Mouse (Mus musculus) cerebellum, adult 2 months (tissue): ENCODE measurements around the gene Muc1. TPM values are rescaled to one million over a fixed set of nuclear protein-coding genes. Genes with fewer than 3 reads are reported as not detected.
A peak's percentile ranks its signal among the peaks of the same experiment; 100 is the strongest.

Source experiments
- DNase-seq, 2 experiments: peaks; one replicate each; pipeline ENCODE4 v3.0.0; 2021
- H3K27ac ChIP-seq: fragments of 200-500 bp; 2 replicates; pipeline ENCODE4 v1.5.1; 2012; ENCODE audit warnings: low read length, control low read depth, inconsistent platforms; ENCODE audit not compliant: insufficient read depth
- H3K27me3 ChIP-seq: fragments of 200-500 bp; 2 replicates; pipeline ENCODE4 v1.6.1; 2012; ENCODE audit warnings: inconsistent platforms, mild to moderate bottlenecking, low read length, moderate library complexity; ENCODE audit not compliant: control insufficient read depth, insufficient read depth
- H3K4me1 ChIP-seq: fragments of 200-500 bp; 2 replicates; pipeline ENCODE4 v1.6.1; 2011; ENCODE audit warnings: low read length; ENCODE audit not compliant: control insufficient read depth, insufficient read depth
- H3K4me3 ChIP-seq: fragments of 200-500 bp; replicated peaks from 2 replicates; pipeline ENCODE3; 2011; ENCODE audit warnings: mild to moderate bottlenecking, low read depth, low read length, control low read depth; ENCODE audit not compliant: insufficient read depth
- CTCF ChIP-seq: fragments of 200-500 bp; IDR thresholded peaks from 2 replicates; pipeline ENCODE4 v1.5.1; 2011; ENCODE audit warnings: low read depth, mild to moderate bottlenecking, control low read depth, low read length, moderate library complexity, borderline replicate concordance; ENCODE audit not compliant: insufficient read depth
- POLR2A ChIP-seq: fragments of 200-500 bp; IDR thresholded peaks from 2 replicates; pipeline ENCODE4 v1.6.1; 2011; ENCODE audit warnings: low read length, control low read depth, borderline replicate concordance; ENCODE audit not compliant: insufficient read depth
- WGBS: fragments of 180-500 bp; shearing (Covaris S2); methylation state at CpG from one replicate; pipeline ENCODE4 v1.1.7; 2018; 5-methylcytosine and 5-hydroxymethylcytosine counted together
- polyA plus RNA-seq: library from polyadenylated mRNA; depleted of rRNA; stranded (reverse); fragments of >200 nt; gene quantifications from 2 replicates; pipeline ENCODE4 v1.2.3, GENCODE M21; 2012

Muc1 gene
- polyA plus RNA-seq, 1 experiment = 0.69 TPM

GRCm38 (mm10) chr3:89244158-89244981 lies 15.5 kb downstream of the Muc1 start:
- WGBS = 5% methylated on average over 25 of the region's 25 CpGs

GRCm38 (mm10) chr3:89244982-89245687 lies 16.3 kb downstream of the Muc1 start:
- H3K27me3 ChIP-seq = no peaks in the 10 kb centered on the region
- H3K4me3 ChIP-seq = peak overlapping the region; percentile 95
- H3K27ac ChIP-seq = peak overlapping the region; percentile 74
- H3K4me1 ChIP-seq = peaks cover 14% of the 10 kb centered on the region
- WGBS = under 1% methylated on average over 26 of the region's 26 CpGs
- TF ChIP-seq CTCF (no peak), POLR2A (peak; percentile 1; the same call in 1 of the 2 replicates)
- peak; percentile 84 to 86 for DNase-seq

More at GRCm38 (mm10) chr3:89244158-89244981, 15.5 kb downstream of the Muc1 start:
- DNase-seq = peak; percentile 64 to 70
- TF ChIP-seq CTCF = peak; percentile 30; the same call in 1 of the 2 replicates
- TF ChIP-seq POLR2A = no peak
- Histone ChIP-seq H3K4me1 (peaks cover 14% of the 10 kb centered on the region), H3K27me3 (no peaks in the 10 kb centered on the region), H3K4me3 (peak overlapping the region; percentile 95), H3K27ac (peak overlapping the region; percentile 63)

GRCm38 (mm10) chr3:89245688-89246171 lies 16.9 kb downstream of the Muc1 start, which contains the start of gene Krtcap2:
TSS of gene Krtcap2 (plus strand) at chr3:89245966.
- H3K4me1 ChIP-seq = peaks cover 14% of the 10 kb centered on the region
- peak within 1 kb of the TSS; percentile 87 for H3K27ac ChIP-seq
- peak; percentile 79 for DNase-seq
- peak within 1 kb of the TSS; percentile 95 for H3K4me3 ChIP-seq
- no peaks in the 10 kb centered on the region for H3K27me3 ChIP-seq
- WGBS = under 1% methylated on average over 20 of the region's 20 CpGs
- TF ChIP-seq POLR2A = no peak
- no peak for TF ChIP-seq CTCF

GRCm38 (mm10) chr3:89246261-89247100 lies 17.6 kb downstream of the Muc1 start, which contains the start of gene Trim46:
TSS of gene Trim46 (minus strand) at chr3:89246309.
- under 1% methylated on average over 42 of the region's 42 CpGs for WGBS
- H3K27me3 ChIP-seq = no peaks in the 10 kb centered on the region
- H3K4me1 ChIP-seq = peaks cover 17% of the 10 kb centered on the region

GRCm38 (mm10) chr3:89247466-89247865 lies 18.6 kb downstream of the Muc1 start:
- no peak for DNase-seq
- H3K4me3 ChIP-seq = no peak overlapping the region

More at GRCm38 (mm10) chr3:89246261-89247100, 17.6 kb downstream of the Muc1 start, which contains the start of gene Trim46:
- H3K27ac ChIP-seq = peak within 1 kb of the TSS; percentile 87
- peak within 1 kb of the TSS; percentile 95 for H3K4me3 ChIP-seq
- TF ChIP-seq POLR2A (peak; percentile 49; the same call in 1 of the 2 replicates), CTCF (peak; percentile 89)
- DNase-seq = peak; percentile 94

GRCm38 (mm10) chr3:89250435-89251040 lies 21.7 kb downstream of the Muc1 start:
- 21% methylated on average over 7 of the region's 7 CpGs for WGBS
- Histone ChIP-seq H3K27ac (no peak overlapping the region), H3K27me3 (no peaks in the 10 kb centered on the region), H3K4me3 (no peak overlapping the region), H3K4me1 (peaks cover 8% of the 10 kb centered on the region; the same call in 1 of the 2 replicates)
- TF ChIP-seq CTCF = peak; percentile 89
- TF ChIP-seq POLR2A = no peak
- peak; percentile 71 to 76 for DNase-seq

More at GRCm38 (mm10) chr3:89247466-89247865, 18.6 kb downstream of the Muc1 start:
- peaks cover 13% of the 10 kb centered on the region for H3K4me1 ChIP-seq
- H3K27me3 ChIP-seq = no peaks in the 10 kb centered on the region
- WGBS = 83% methylated on average over 4 of the region's 4 CpGs
- no peak overlapping the region for H3K27ac ChIP-seq
- no peak for TF ChIP-seq POLR2A
- no peak for TF ChIP-seq CTCF
